Mouse (Mus musculus) liver, postnatal 0 days (tissue): ENCODE measurements at regions not wholly inside any gene's neighbourhood (a gene's known extent, or its start where the extent isn't known, plus 50 kb on each side); places are given as distances from the start of the nearest gene placed in this dataset.
A peak's percentile ranks its signal among the peaks of the same experiment; 100 is the strongest.

Experiments used
- ATAC-seq: fragments of 200-750 bp; cut with Nextera tagmentation; 2 replicates; pipeline ENCODE4 v1.8.0; 2017; ENCODE audit warnings: mild to moderate bottlenecking, moderate library complexity
- DNase-seq: peaks from one replicate; pipeline ENCODE4 v3.0.0-alpha.2; 2016
- H3K27ac ChIP-seq: fragments of 300-500 bp; sonication (generic); 2 replicates; pipeline ENCODE4 v1.5.1; 2014; ENCODE audit warnings: antibody characterized with exemption, moderate library complexity, mild to moderate bottlenecking, low read depth
- H3K27me3 ChIP-seq: fragments of 300-500 bp; sonication (generic); 2 replicates; pipeline ENCODE4 v1.6.1; 2014; ENCODE audit warnings: low read length, control low read depth, mixed read lengths; ENCODE audit not compliant: insufficient read depth
- H3K36me3 ChIP-seq: fragments of 300-500 bp; sonication (generic); replicated peaks from 2 replicates; pipeline ENCODE4 v1.6.1; 2014; ENCODE audit warnings: mild to moderate bottlenecking, control low read depth, low read length, moderate library complexity, mixed read lengths; ENCODE audit not compliant: insufficient read depth
- H3K4me1 ChIP-seq: fragments of 300-500 bp; sonication (generic); 2 replicates; pipeline ENCODE4 v1.6.1; 2014; ENCODE audit warnings: antibody characterized with exemption, mild to moderate bottlenecking, control low read depth; ENCODE audit not compliant: insufficient read depth
- H3K4me2 ChIP-seq: fragments of 300-500 bp; sonication (generic); 2 replicates; pipeline ENCODE4 v1.6.1; 2014; ENCODE audit warnings: low read depth, mild to moderate bottlenecking, low read length, moderate library complexity, mixed read lengths
- H3K4me3 ChIP-seq: fragments of 300-500 bp; sonication (generic); 2 replicates; pipeline ENCODE4 v1.5.1; 2014; ENCODE audit warnings: low read depth, low read length
- H3K9ac ChIP-seq: fragments of 300-500 bp; sonication (generic); replicated peaks from 2 replicates; pipeline ENCODE4 v1.6.1; 2014; ENCODE audit warnings: mild to moderate bottlenecking, moderate library complexity
- H3K9me3 ChIP-seq: fragments of 300-500 bp; sonication (generic); 2 replicates; pipeline ENCODE4 v1.6.1; 2016; ENCODE audit warnings: mild to moderate bottlenecking, control low read depth, low read length, mixed read lengths
- CTCF ChIP-seq: sonication (generic); IDR thresholded peaks from 2 replicates; pipeline ENCODE4 v1.5.1; 2016; ENCODE audit warnings: antibody characterized with exemption, low read depth
- EP300 ChIP-seq: IDR thresholded peaks from 2 replicates; pipeline ENCODE4 v1.6.1; 2016; ENCODE audit warnings: antibody characterized with exemption, low read depth, mild to moderate bottlenecking
- WGBS: fragments of 180-500 bp; shearing (Covaris S2); extraction: QIAGEN DNeasy Blood & Tissue Kit; methylation state at CpG from one replicate; pipeline ENCODE4 v1.1.7; 2014; ENCODE audit not compliant: insufficient replicate concordance; 5-methylcytosine and 5-hydroxymethylcytosine counted together

DNA sequence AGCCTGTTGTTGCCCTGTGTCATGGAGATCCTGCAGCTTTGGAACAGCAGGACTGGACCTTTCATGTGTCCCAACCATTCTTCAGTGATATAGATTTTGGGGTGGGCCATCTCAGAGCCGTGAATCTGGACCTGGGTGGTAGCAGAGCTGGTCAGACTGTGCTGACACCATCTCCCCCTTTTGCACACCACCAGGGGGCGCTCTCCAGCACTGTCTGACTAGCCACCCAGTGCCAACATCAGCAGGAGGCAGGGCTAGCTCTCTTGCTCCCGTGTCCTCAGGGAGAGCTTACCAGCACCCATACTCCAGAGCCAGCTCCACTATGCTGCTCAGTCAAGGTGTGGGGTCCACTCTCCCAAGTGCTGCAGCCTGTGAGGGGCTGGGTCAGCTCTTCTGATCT, 199.8 kb upstream of the Ctbp2 start:
- no peaks in the 10 kb centered on the region for H3K36me3 ChIP-seq
- ATAC-seq (no peak), DNase-seq (no peak)
- no peak overlapping the region for H3K4me2 ChIP-seq
- H3K9ac ChIP-seq, result no peak overlapping the region
- 61% methylated on average over 3 of the region's 3 CpGs for WGBS
- TF ChIP-seq CTCF (0 out of 2 replicates have a peak, but pooled peaks have one; percentile 22), EP300 (no peak)
- H3K4me3 ChIP-seq, result no peak overlapping the region
- H3K4me1 ChIP-seq, result no peaks in the 10 kb centered on the region
- no peak overlapping the region for H3K27ac ChIP-seq
- H3K27me3 ChIP-seq, result no peaks in the 10 kb centered on the region
- H3K9me3 ChIP-seq, result no peaks in the 10 kb centered on the region; the same call in 1 of the 2 replicates

DNA sequence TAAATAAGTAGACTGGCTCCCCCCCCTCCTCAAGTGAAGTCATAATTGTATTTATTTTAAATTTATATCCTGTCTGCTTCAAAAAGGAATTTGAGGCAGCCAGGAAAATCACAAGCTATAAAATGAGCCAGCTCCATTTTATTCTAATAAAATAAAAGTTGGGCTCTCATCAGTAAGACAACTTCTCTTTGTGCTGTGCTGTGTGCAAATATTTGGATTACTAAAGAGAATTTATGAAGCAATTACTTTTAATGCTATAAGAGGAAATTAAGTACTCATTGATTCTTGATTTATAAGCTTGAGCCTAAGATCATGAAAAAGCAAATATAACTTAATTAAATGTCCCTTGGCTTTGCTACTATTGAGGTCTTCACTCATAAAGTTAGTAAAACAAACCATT, 193.4 kb upstream of the Ctbp2 start:
- no peak overlapping the region for H3K4me2 ChIP-seq
- H3K9me3 ChIP-seq, result no peaks in the 10 kb centered on the region
- no peak overlapping the region for H3K27ac ChIP-seq
- H3K4me1 ChIP-seq, result no peaks in the 10 kb centered on the region
- no peaks in the 10 kb centered on the region for H3K27me3 ChIP-seq
- TF ChIP-seq CTCF, result no peak
- no peak for TF ChIP-seq EP300
- ATAC-seq (no peak), DNase-seq (no peak)
- H3K4me3 ChIP-seq, result no peak overlapping the region
- no peak overlapping the region for H3K9ac ChIP-seq
- H3K36me3 ChIP-seq, result no peaks in the 10 kb centered on the region

- no peak for DNase-seq
- H3K9me3 ChIP-seq, result no peaks in the 10 kb centered on the region
- H3K4me1 ChIP-seq, result no peaks in the 10 kb centered on the region
- H3K4me3 ChIP-seq, result no peak overlapping the region
- H3K27ac ChIP-seq, result no peak overlapping the region
- H3K36me3 ChIP-seq, result no peaks in the 10 kb centered on the region
- WGBS, result 71% methylated on average over 9 of the region's 9 CpGs
- TF ChIP-seq CTCF (no peak), EP300 (no peak)
- H3K4me2 ChIP-seq, result no peak overlapping the region
- no peak for ATAC-seq
- H3K9ac ChIP-seq, result no peak overlapping the region
- no peaks in the 10 kb centered on the region for H3K27me3 ChIP-seq
Observed at GRCm38 (mm10) chr7:133316701-133317475, 192.7 kb upstream of the Ctbp2 start.

DNA sequence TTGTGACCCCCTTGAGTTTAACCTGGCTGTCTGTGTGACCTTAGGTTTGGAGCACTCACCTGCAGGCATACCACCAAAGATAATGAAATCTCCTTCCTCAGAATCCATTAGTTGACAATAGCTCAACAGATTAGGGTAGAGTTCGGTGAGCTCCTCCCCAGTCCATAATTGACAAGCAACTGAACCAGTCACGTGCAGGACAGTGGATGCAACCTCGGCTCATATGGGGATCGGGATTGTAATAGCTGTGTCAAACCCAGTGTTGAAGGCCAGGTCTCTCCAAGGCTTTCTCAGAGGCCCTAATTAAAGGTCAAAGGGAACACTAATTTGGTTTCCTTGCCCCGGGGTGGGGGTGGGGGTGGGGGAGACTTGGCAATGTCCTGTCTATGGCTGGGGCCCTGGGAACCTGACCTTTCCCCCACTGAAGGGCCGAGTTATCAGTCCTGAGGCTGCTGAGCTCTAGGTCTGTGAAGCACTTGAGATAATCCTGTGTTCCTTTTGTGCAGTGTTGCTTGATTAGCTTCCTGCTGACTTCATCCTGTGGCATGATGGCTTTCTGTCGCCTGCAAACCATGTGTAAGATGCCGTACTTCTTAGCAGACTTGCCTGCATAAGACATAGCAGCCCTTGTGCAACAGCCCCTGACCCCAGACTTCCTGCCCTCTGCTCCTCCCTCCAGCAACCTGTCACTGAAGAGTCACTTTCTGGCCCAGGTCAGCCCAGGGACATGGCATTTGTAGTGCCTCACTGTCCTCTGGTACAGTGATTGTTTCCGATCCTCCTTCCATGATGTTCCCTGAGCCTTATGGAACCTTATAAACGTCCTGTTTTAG, 191.3 kb upstream of the Ctbp2 start:
- ATAC-seq, result peak; percentile 58; the same call in 1 of the 2 replicates
- 43% methylated on average over 10 of the region's 10 CpGs for WGBS
- peak; percentile 26 for DNase-seq

DNA sequence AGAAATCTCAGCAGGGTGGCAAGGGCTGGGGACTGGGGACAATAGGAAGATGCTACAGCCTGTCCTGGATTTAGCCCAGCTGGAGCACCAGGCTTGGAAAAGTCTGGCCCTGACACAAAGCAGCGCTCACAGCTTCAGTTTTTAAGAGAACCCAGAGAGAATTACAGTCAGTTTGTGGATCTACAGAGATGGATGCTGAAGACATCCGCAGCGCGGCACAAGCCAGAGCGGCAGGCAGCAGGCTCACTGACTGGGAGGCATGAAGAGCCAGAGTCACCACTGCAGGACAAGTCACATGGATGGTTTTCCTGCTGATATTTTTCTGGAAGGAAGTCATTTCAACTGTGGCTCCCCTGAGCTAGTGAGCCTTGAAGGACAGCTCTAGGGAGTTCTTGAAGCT, 189.0 kb upstream of the Ctbp2 start:
- no peak for ATAC-seq
- H3K4me3 ChIP-seq, result no peak overlapping the region

More for the DNA sequence above, 191.3 kb upstream of the Ctbp2 start:
- Histone ChIP-seq H3K4me1 (no peaks in the 10 kb centered on the region), H3K4me2 (no peak overlapping the region), H3K27me3 (no peaks in the 10 kb centered on the region), H3K36me3 (no peaks in the 10 kb centered on the region), H3K9me3 (no peaks in the 10 kb centered on the region), H3K9ac (no peak overlapping the region), H3K27ac (no peak overlapping the region), H3K4me3 (no peak overlapping the region)
- no peak for TF ChIP-seq EP300
- TF ChIP-seq CTCF, result no peak

GRCm38 (mm10) chr7:133311116-133311801, 187.1 kb upstream of the Ctbp2 start:
- Histone ChIP-seq H3K9me3 (no peaks in the 10 kb centered on the region), H3K27ac (no peak overlapping the region), H3K9ac (no peak overlapping the region), H3K36me3 (no peaks in the 10 kb centered on the region), H3K4me1 (no peaks in the 10 kb centered on the region), H3K4me2 (no peak overlapping the region), H3K27me3 (no peaks in the 10 kb centered on the region), H3K4me3 (no peak overlapping the region)
- ATAC-seq (no peak), DNase-seq (no peak)
- TF ChIP-seq EP300, result no peak
- no peak for TF ChIP-seq CTCF
- 56% methylated on average over 9 of the region's 9 CpGs for WGBS

More for the DNA sequence above, 189.0 kb upstream of the Ctbp2 start:
- no peaks in the 10 kb centered on the region for H3K9me3 ChIP-seq
- WGBS, result 64% methylated on average over 5 of the region's 5 CpGs
- H3K4me2 ChIP-seq, result no peak overlapping the region
- H3K4me1 ChIP-seq, result no peaks in the 10 kb centered on the region
- H3K36me3 ChIP-seq, result no peaks in the 10 kb centered on the region
- no peak overlapping the region for H3K27ac ChIP-seq
- no peak for DNase-seq
- H3K27me3 ChIP-seq, result no peaks in the 10 kb centered on the region
- no peak overlapping the region for H3K9ac ChIP-seq
- TF ChIP-seq CTCF (no peak), EP300 (no peak)
